Mouse (Mus musculus) thymus, adult 2 months (tissue): ENCODE data around the gene Ccdc126.

ENCODE experiments used
- CTCF ChIP-seq: fragments of 200-500 bp; IDR thresholded peaks from 2 replicates; pipeline ENCODE4 v1.5.1; 2012; ENCODE audit warnings: mild to moderate bottlenecking, control low read depth, low read length, moderate library complexity, borderline replicate concordance; ENCODE audit not compliant: control insufficient read depth, poor library complexity, insufficient read depth; ENCODE audit errors: extremely low read depth
- POLR2A ChIP-seq: fragments of 200-500 bp; IDR thresholded peaks from 2 replicates; pipeline ENCODE4 v1.6.1; 2012; ENCODE audit warnings: mild to moderate bottlenecking, low read length, control low read depth, moderate library complexity; ENCODE audit not compliant: control insufficient read depth, poor library complexity, insufficient read depth; ENCODE audit errors: extremely low read depth

DNA sequence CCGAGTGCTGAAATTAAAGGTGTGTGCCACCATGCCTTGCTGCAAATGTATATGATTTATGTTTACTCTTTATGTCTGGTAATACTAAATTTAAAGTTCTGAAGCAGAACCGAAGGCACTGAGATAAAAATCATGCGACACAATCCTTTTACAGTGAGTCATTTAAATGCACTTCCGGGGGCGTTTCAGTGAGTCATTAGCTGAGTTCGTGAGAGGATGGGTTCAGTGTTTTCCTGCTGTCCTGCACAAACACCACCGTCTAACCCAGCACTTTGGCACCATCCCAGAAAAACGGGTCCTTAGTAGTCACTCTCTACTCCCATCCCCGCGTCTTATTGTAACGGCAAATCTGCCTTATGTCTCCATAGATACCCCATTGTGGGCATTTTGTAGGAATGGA is 49.2 kb upstream of the Ccdc126 start:
- TF ChIP-seq CTCF (no peak), POLR2A (no peak)
